Mouse (Mus musculus): ENCODE data around the gene Ip6k2.

Ip6k2 gene

DNA sequence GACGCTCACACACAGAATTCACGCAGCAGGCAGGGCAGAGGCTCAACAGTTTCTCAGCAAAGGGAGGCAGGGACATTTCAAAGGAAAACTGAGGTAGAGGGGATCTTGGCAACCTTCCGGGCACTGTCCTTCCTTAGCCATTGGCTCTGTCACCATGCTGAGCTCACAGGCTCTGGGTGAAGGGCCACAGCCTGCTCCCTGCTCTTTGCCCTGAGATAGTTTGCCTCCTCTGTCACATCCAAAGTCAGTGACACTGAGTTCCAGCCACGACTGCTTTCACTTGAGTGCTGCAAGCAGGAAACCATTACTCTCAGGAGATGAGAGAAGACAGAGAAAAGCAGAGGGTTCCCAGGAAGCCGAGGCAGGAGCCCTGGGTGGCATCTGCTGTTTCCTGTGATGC lies 36.5 kb downstream of the Ip6k2 start:
- DNase-seq (ENCODE audit: extremely low spot score, low spot score), result no peak

DNA sequence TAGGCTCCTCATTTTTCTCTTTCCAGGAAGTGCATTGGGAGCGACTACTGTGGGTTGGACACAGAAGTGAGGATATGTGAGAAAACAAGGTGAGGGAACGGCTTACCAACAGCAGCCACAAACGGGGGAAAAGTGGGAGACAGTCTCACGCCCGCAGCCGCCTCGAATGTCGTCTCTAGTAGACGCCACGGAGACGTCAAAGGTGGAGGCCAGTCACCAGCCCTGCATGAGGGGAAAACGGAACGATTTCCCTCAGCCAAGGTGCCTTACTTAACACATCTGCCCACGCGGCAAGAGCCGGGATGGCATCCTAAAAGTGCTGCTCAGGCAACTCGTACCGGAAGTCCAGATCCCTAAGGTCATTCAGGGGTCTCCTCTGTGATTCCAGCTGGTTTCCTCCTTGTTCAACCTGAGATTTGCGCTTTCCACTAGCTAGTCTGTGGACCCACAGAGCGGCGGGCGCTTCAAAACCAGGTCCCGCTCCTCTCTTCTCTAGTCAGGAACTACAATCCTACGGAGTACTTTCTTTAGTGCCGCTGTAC lies 40.6 kb downstream of the Ip6k2 start:
- DNase-seq (ENCODE audit: extremely low spot score, low spot score), result no peak

DNA sequence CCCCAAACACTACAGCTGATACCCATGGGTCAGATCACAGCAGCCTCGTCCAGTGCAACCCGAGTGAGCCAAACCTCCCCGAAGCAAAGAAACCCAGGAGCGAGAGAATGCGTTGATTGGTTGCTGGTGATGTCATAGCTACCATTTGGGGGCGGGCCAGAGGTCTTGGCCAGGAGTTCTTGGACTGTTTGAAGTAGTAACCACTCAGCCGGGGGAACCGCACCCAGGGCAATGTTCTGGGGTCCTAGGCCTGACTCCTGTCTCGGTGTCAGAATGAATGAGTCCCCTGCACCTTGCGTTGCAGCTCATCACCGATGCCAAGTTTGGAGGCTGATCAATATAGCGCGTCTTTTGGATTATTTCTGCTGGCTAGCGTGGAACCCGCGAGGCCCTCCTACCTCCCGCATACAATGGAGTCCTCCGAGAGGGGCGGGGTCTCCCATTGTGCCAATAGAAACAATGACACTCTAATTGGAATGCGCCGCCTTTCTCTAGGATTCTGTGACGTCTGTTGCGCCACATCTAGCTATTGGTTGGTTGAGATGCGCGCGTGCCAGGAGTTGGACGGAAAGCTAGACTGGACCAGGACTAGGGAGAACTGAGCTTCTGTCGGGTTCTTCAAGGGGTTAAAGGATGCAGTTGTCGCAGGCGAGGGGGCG lies 41.3 kb downstream of the Ip6k2 start:
- DNase-seq (ENCODE audit: extremely low spot score, low spot score), result peak; percentile 60

- DNase-seq (ENCODE audit: extremely low spot score, low spot score), result peak; percentile 79
Measured at GRCm38 (mm10) chr9:108825820-108826699, 42.5 kb downstream of the Ip6k2 start, which contains the start of gene Celsr3. Gene Celsr3 (plus strand): TSS chr9:108826320.

DNA sequence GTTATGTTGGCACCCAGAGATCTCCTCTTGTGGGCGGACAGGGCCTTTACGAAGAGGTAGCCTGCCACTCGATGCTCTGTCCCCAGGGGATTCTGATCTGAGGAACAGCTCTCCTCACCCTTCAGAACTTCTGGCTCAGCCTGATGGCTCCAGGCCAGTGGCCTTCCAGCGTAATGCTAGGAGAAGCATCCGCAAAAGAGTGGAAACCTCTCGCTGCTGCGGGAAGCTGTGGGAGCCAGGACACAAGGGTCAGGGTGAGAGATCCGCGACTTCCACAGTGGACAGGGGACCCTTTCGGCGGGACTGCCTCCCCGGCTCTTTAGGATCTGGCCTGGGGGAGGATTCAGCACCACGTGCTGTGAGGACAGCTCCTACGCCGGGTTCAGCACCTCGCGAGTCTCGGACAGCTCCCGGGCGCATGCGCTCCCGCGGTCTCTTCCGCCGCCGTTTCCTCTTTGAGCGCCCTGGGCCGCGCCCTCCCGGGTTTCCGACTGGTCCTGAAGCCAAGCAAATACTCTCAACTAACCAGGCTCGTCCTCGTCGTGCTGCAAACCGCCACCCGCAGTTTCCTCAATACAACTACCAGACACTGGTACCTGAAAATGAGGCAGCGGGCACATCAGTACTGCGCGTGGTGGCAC lies 43.2 kb downstream of the Ip6k2 start:
- peak; percentile 87 for DNase-seq (ENCODE audit: extremely low spot score, low spot score)

DNA sequence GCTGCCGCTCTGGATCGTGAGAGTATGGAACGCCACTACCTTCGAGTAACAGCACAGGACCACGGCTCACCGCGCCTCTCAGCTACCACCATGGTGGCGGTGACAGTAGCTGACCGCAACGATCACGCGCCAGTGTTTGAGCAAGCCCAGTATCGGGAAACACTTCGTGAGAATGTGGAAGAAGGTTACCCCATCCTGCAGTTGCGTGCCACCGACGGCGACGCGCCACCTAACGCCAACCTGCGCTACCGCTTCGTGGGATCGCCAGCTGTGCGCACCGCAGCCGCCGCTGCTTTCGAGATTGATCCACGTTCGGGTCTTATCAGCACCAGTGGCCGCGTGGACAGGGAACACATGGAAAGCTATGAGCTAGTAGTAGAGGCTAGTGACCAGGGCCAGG lies 43.9 kb downstream of the Ip6k2 start:
- no peak for DNase-seq (ENCODE audit: extremely low spot score, low spot score)

DNA sequence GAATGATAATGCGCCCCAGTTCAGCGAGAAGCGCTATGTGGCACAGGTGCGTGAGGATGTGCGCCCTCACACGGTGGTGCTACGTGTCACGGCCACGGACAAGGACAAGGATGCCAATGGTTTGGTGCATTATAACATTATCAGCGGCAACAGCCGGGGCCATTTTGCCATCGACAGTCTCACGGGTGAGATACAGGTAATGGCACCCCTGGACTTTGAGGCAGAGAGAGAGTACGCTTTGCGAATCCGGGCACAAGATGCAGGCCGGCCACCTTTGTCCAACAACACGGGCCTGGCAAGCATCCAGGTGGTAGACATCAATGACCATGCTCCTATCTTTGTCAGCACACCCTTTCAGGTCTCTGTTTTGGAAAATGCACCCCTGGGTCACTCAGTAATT lies 44.3 kb downstream of the Ip6k2 start:
- DNase-seq (ENCODE audit: extremely low spot score, low spot score), result no peak

DNA sequence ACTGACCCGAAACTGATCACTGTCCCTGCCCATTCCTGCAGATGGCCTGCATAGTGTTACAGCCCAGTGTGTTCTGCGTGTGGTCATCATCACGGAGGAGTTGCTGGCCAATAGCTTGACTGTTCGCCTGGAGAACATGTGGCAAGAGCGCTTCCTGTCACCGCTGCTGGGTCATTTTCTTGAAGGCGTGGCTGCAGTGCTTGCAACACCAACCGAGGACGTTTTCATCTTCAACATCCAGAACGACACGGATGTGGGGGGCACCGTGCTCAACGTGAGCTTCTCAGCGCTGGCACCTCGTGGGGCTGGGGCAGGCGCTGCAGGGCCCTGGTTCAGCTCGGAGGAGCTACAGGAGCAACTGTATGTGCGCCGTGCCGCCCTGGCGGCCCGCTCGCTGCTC lies 48.0 kb downstream of the Ip6k2 start:
- no peak for DNase-seq (ENCODE audit: extremely low spot score, low spot score)

DNA sequence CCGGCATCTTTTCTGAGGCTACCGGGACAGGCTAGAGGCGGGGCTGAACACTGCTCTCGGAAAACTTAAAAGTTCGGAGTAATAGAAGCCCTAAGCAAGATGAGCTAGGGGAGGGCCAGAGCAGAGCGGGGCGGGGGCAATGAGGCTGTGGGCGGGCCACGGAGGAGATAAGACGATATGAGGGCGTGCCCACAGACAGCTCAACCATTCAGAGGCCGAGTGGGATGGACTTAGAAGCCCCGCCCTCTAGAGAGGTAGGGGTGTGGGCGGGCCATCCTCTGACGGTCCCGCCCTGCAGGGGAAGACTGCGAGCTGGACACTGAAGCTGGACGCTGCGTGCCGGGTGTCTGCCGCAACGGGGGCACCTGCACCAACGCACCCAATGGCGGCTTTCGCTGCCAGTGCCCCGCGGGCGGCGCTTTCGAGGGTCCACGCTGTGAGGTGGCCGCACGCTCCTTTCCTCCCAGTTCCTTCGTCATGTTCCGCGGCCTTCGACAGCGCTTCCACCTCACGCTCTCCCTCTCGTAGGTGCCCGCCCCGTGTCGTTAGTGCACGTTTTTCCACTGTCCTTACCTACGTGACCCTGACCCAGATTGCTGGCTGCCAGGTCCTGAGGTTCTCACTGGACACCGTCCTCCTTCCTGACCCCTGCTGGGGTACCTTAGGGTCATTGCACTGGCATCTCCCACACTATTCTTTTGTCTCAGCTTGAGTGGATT lies 49.0 kb downstream of the Ip6k2 start:
- peak; percentile 87 for DNase-seq (ENCODE audit: extremely low spot score, low spot score)

- DNase-seq (ENCODE audit: extremely low spot score, low spot score), result no peak
Measured at GRCm38 (mm10) chr9:108842989-108843388, 59.4 kb downstream of the Ip6k2 start.

DNA sequence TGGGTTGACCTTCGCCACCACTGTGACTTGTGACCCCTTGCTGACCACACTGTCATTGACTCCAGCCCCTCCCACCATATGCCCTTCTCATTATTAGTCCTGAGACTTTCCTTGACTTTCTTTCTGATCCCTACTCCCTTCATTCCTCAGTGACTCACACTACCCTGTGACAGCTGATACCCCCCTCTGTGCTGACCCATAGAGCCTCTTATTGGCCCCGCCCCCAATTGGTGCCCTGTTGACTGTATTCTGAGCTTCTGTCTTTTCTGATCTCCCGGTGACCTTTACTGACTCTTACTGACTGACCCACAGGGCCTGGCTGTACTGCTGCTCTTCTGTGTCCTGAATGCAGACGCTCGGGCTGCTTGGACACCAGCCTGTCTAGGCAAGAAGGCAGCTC lies 61.8 kb downstream of the Ip6k2 start:
- DNase-seq (ENCODE audit: extremely low spot score, low spot score), result no peak

DNA sequence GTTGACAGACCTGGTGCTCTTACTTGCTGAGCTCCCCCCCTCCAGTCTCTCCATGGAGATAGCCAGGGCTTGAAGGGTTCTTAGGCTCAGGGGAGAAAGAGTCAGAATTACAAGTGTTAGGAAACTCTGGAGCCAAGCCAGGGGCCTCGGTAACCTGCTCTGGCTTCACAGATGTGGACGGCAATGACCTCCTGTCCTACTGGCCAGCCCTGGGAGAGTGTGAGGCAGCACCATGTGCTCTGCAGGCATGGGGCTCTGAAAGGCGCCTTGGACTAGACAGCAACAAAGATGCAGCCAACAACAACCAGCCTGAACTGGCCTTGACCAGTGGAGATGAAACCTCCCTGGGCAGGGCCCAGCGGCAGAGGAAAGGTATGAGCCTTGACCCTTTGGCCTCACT lies 63.8 kb downstream of the Ip6k2 start:
- no peak for DNase-seq (ENCODE audit: extremely low spot score, low spot score)

GRCm38 (mm10) chr9:108848419-108848818 lies 64.8 kb downstream of the Ip6k2 start:
- no peak for DNase-seq (ENCODE audit: extremely low spot score, low spot score)

- no peak for DNase-seq (ENCODE audit: extremely low spot score, low spot score)
Measured at GRCm38 (mm10) chr9:108852976-108853375, 69.4 kb downstream of the Ip6k2 start, which contains the start of gene Slc26a6. Gene Slc26a6 (plus strand): TSS chr9:108853283.

GRCm38 (mm10) chr9:108853635-108854240 lies 70.1 kb downstream of the Ip6k2 start:
- no peak for DNase-seq (ENCODE audit: extremely low spot score, low spot score)

- peak; percentile 90 for DNase-seq (ENCODE audit: extremely low spot score, low spot score)
Measured at GRCm38 (mm10) chr9:108854241-108854696, 70.7 kb downstream of the Ip6k2 start.

- no peak for DNase-seq (ENCODE audit: extremely low spot score, low spot score)
Measured at GRCm38 (mm10) chr9:108855335-108855734, 71.7 kb downstream of the Ip6k2 start.

Measured in neural tube, embryonic 10.5 days (tissue).